Mouse (Mus musculus): ENCODE measurements around the gene Pitx3.
A peak's percentile ranks its signal among the peaks of the same experiment; 100 is the strongest.
"Not testable (repeated sequence)": the region's sequence is repeated elsewhere in the genome, so short reads cannot be mapped to it uniquely, and the experiment has no call there.

Pitx3 gene

GRCm38 (mm10) chr19:46131694-46132525, 16.2 kb downstream of the Pitx3 start, which contains the start of gene Elovl3:
Gene Elovl3 (plus strand): TSS chr19:46131897.
- peak; percentile 65 for DNase-seq

- DNase-seq: no peak
These were observed 16.8 kb downstream of the Pitx3 start for GRCm38 (mm10) chr19:46131283-46131682.

GRCm38 (mm10) chr19:46129737-46130136, 18.4 kb downstream of the Pitx3 start:
- DNase-seq: not testable (repeated sequence)

DNA sequence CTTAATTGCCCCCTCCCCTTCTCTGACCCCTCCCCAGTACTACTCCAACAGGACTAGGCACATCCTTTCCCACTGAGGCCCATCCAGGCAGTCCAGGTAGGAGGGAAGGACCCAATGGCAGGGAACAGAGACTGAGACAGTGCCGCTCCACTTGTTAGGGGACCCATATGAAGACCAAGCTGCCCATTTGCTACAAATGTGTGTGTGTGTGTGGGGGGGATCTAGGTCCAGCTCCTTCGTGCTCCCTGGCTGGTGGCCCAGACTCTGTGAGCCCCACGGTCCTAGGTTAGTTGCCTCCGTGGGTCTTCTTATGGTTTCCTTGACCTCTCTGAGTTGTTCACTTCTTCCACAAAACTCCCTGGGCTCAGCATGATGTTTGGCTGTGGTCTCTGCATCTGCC, 21.8 kb downstream of the Pitx3 start:
- no peak for DNase-seq

- DNase-seq: no peak
These were observed 23.5 kb downstream of the Pitx3 start for GRCm38 (mm10) chr19:46124651-46125050.

- DNase-seq: no peak
These were observed 24.2 kb downstream of the Pitx3 start for GRCm38 (mm10) chr19:46123876-46124275.

GRCm38 (mm10) chr19:46120872-46121271, 27.3 kb downstream of the Pitx3 start:
- no peak for DNase-seq

- DNase-seq: no peak
These were observed 28.7 kb downstream of the Pitx3 start for GRCm38 (mm10) chr19:46119458-46119857.

- no peak for DNase-seq
These were observed 33.5 kb downstream of the Pitx3 start for GRCm38 (mm10) chr19:46114617-46115016.

DNA sequence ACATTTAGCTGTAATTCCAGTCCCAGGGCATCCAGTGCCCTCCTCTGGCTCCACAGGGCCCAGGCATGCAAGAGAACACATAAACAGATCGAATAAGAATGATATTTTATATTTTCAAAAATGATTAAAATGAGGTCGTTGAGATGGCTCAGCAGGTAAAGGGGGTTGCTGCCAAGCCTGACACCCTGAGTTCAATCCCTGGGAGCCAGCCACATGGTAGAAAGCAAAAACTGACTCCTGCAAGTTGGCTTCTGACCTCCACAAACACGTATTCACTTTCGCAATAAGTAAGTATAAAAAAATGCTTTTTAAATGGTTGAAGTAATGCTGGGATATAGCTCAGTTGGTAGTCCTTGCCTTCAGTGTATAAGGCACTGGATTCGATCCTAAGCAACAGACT, 37.3 kb downstream of the Pitx3 start:
- no peak for DNase-seq

DNA sequence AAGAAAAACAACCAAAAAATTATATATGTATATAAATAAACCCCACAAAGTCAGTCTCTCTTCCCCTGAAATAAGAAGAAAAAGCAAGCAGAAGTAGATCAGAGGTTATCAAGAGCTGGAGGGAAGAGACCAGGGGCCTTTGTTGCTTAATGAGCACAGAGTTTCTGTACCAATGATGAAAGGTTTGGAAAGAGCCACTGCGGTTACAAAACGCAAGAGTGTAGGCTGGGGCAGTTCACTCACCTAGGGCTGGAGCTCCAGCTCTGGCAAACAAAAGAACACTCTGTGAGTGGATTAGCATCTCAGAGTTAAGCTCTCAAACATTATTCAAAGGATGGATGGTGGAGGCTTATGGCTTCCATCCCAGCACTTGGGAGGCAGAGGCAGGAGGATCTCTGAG, 37.9 kb downstream of the Pitx3 start:
- DNase-seq: no peak

GRCm38 (mm10) chr19:46104187-46104557, 44.0 kb downstream of the Pitx3 start:
- no peak for DNase-seq

- DNase-seq: no peak
These were observed 44.5 kb downstream of the Pitx3 start for GRCm38 (mm10) chr19:46103437-46104186.

- no peak for DNase-seq
These were observed 48.6 kb downstream of the Pitx3 start for GRCm38 (mm10) chr19:46099561-46099960.

DNA sequence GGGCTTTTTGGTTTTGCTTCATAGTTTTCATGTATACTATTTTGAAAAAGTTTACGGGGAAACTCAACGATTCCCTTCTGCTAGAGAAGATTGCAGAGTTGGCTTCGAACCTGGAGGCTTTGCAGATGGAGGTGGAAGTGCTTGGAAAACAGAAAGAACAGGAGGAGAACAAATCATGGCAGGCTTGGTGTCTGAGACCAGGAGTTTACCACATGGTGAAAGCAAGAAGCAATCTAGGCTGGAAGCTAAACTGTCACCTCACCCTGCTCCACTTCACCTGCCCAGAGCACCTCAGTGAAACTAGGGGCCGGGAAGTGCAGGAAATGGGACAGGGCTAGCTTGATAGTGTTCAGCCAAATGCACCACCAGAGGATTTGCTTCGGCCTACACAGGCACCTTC, 51.7 kb downstream of the Pitx3 start:
- no peak for DNase-seq

DNA sequence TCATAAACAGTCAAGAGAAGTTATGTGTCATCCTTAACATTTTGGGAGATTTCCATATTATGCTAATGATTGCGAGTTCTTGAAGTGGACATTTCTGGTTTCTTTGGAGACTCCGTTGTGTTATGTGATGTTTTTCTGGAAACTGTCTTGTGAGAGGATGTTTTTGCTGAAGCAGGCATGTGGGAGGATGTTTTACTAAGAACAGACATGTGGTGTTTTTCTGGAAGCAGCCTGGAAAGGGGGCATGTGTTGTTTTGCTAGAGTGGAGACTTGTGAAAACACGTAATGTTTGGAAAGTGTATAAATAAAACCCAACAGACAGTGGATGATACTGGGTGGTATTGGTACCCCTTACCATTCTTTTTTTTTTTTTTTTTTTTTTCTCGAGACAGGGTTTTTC, 52.8 kb downstream of the Pitx3 start:
- DNase-seq: no peak

DNA sequence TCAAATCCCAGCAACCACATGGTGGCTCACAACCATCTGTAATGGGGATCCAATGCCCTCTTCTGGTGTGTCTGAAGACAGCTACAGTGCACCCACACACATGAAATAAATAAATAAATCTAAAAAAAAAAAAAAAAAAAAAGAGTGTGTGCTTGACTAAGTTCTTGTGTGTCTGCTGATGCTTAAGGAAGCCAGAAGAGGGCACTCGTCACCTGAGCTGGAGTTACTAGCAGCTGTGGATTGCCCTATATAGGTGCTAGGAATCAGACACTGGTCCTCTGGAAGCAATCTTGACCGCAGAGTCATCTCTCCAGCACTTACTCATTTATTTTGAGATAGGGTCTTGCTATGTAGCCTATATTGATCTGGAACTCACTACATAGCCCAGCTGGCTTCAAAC, 54.0 kb downstream of the Pitx3 start:
- no peak for DNase-seq

- no peak for DNase-seq
These were observed 56.5 kb downstream of the Pitx3 start for GRCm38 (mm10) chr19:46091641-46092040.

DNA sequence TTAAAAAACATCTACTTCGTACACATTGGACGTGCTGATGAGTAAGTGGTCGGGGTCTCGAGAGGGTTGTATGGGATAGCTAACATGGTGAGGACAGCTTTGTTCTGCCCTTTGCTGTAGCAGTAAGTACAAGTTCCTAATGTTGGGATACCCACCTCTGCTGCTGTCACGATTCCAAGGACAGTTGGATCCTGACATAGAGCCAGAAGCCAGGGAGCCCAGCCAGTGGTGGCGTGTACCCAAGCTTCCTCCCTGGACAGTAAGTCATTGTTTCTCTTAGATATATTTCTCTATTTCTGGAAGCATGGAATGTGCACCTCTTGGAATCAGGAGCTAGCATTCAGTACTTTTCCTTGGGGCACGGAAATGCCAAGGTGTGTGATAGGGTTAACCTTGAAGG, 60.3 kb downstream of the Pitx3 start:
- no peak for DNase-seq

- peak; percentile 77 for DNase-seq
These were observed 61.8 kb downstream of the Pitx3 start for GRCm38 (mm10) chr19:46086337-46086736.
